Mouse (Mus musculus) activated CD4-positive, CD25-positive, alpha-beta regulatory T cell, adult 4 months (primary cell): ENCODE data around the gene Mcpt9. TPM values are rescaled to one million over a fixed set of nuclear protein-coding genes. Genes with fewer than 3 reads are reported as not detected.
"Not testable (repeated sequence)": the region's sequence is repeated elsewhere in the genome, so short reads cannot be mapped to it uniquely, and the experiment has no call there.

Experiments
- ATAC-seq: one replicate; pipeline ENCODE4 v1.8.0; 2017
- polyA plus RNA-seq, 2 experiments: library from polyadenylated mRNA; unstranded; fragments of 100-300 nt; shearing (Covaris generic); gene quantifications; one replicate each; pipeline ENCODE4 v1.2.1; 2017

Gene Mcpt9
- polyA plus RNA-seq: not detected

DNA sequence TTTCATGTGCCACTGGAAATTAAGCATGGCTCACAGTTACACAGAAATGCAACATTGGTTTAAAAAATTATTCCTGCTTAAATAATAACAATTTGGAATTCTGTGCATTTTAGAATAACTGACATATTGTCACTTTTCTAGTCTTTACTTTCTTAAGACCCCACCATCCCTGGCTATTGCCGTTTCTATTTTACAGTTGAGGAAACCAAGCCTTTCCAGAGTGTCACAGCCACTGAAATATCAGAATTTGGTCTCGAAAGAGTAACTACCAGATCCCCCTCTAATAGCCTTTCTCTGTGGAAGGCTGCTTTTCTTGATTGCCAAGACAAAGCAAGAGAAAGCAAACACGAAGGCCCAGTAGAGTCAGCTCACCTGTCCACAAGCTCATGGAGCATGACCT lies at the start of gene Mcpt9:
Gene Mcpt9 (minus strand): TSS at position 101 of the 400 bp plus-strand sequence.
- not testable (repeated sequence) for ATAC-seq

GRCm38 (mm10) chr14:56062213-56062612 lies 31.9 kb upstream of the Mcpt9 start, which contains the start of gene Mcpt4:
Gene Mcpt4, minus strand, starts transcription at chr14:56062313.
- ATAC-seq: not testable (repeated sequence)

DNA sequence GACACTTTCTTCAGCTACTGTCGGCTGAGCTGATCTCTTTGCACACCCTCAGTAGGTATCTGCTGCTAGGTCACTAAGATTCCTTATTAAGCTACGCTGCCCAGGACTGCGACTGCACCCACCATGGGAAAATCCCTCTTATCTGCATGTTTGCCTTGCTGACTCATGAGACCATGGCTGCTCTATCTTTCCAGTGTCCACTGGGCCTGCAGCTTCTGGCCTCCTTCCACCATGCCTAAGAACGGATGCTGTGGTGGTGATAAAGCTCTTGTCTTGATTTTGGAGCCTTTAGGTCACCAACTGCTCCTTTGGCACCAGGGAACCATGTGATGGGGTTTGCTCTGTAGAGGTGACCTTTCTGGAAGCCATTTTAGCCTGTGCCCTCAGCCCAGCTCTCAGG lies 27.4 kb upstream of the Mcpt9 start:
- no peak for ATAC-seq

DNA sequence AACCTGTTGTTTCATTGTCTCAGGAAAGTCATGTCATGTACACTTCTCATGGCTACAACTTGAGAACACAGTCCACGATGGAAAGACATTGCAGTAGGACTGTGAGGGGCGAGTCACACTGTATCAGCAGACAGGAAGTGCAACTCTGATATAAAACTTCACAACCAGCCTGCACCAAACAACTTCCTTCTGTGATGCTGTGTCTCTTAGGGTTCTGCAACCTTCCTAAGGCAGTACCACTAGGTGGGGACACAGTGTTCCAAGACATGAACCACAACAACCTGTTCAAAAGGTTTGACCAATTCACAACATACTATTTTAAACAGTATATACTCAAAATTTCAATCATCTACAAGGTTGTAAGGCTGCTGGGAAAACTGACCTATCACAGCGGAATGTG lies 25.1 kb upstream of the Mcpt9 start:
- no peak for ATAC-seq

DNA sequence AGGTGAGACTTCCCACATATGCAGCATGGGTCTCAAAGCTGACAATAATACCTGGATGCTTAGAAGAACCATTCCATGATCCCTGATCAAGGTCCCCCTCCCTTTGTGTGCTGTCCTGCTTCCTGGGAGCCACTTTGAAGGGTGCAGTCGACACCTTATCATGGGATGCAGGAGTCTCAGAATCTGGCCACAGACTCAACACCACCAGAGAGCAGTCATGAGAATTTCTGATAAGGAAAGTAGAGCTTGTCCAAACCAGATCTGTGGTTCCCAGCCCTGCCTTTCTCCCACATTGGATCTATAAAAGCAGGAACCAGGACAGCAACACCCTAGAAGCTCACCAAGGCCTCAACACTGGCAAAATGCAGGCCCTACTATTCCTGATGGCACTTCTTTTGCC lies 11.5 kb upstream of the Mcpt9 start, which contains the start of gene Mcpt2:
Gene Mcpt2 (plus strand): TSS at position 250 of the 400 bp plus-strand sequence.
- not testable (repeated sequence) for ATAC-seq

DNA sequence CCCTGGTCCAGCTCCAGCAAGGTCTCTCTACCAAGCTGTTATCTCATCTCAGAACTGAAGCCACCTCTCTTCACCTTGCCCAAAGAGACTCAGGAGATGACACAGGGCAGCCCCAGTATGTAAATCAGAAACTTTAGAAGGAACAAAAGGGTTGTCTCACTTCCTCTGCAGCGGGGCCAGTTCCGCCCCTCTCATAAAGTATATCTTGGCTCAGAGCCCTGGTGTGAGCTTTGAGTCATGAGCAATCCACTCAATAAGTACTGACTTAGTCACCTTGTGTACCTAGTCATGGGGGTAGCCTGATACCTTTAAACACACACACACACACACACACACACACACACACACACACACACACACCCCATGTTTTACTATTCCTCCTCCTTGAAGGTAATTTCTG lies 4.1 kb upstream of the Mcpt9 start:
- ATAC-seq: no peak

- ATAC-seq: not testable (repeated sequence)
Measured at GRCm38 (mm10) chr14:56021305-56021704, 9.0 kb downstream of the Mcpt9 start.

DNA sequence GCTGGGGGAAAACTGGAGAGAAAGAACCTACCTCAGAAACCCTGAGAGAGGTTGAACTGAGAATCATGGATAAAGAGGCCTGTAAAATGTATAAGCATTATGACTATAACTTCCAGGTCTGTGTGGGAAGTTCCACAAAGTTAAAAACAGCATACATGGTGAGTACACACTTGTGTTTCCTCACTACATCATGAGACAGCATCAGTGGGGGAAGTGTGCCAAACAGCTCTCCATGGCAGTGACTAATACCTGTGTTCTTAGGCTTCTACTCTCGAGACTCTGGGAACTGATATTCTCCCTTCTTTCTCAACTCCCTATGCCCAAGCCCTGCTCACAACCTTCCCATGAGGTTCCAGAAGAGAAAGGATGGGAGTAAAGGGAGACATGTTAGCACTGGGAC lies 10.8 kb downstream of the Mcpt9 start:
- no peak for ATAC-seq

GRCm38 (mm10) chr14:56017671-56018070 lies 12.6 kb downstream of the Mcpt9 start, which contains the start of gene Mcpt1:
Gene Mcpt1, plus strand, starts transcription at chr14:56017971.
- ATAC-seq: not testable (repeated sequence)

DNA sequence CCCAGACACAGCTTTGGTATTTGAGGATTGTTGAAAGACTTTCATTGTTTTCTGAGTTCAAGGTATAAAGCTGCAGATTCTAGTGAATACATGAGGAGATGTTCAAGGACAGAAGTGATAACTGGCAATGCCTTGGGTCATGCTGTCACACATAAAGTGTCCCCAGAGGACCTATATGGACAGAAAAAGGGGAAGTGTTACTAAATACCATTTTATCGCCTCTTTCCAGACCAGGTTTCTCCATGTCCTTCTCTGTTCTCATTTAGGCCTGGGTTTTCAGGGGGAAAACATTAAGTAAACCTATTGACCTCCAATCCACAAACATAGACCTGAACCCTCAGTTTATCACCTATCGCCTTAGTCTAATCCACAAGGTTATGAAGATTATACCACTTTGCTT lies 16.4 kb downstream of the Mcpt9 start:
- ATAC-seq: no peak

DNA sequence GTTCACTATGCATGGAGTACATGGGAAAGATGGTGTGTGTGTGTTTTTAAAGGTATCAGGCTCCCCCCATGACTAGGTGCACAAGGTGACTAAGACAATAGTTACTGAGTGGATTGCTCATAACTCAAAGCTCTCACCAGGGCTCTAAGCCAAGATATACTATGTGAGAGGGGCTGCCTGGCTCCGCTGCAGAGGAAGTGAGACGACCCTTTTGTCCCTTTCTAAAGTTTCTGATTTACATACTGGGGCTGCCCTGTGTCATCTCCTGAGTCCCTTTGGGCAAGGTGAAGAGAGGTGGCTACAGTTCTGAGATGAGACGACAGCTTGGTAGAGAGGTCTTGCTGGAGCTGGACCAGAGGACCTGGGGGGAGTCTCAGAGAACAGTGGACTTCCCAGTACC lies 17.1 kb downstream of the Mcpt9 start:
- no peak for ATAC-seq

DNA sequence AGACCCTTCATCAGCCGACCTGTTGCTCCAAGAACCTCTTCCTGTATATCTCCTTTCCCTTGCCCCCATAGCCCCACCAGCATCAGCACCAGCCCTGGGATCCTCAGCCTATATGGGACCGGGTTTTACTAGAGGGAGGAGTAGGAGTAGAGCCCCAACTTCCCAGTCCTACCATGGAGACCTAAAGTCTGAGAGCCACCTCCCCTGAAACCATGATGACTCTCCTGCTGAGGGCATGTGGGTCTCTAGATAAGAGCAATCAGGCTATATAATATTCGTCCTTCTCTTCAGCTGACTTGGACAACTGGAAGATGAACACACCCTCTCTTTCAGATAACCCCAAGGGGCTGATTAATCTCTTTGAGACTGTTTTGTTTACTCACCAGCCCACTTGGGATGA lies 42.8 kb downstream of the Mcpt9 start:
- not testable (repeated sequence) for ATAC-seq

Other genes with a start within 250 kb of the Mcpt9 start
- gene Adcy4, start 246.4 kb downstream of the Mcpt9 start, polyA plus RNA-seq: under 1 TPM in 1 of 2 experiments, not detected in 1; 0.08 TPM
- 10 to 100 TPM; 94.3 to 99.3 TPM for gene Ripk3, start 241.6 kb downstream of the Mcpt9 start, polyA plus RNA-seq
- not detected for gene Nfatc4, start 207.4 kb downstream of the Mcpt9 start, polyA plus RNA-seq
- under 1 TPM in 1 of 2 experiments, not detected in 1; 0.08 TPM for gene Nynrin, start 176.5 kb downstream of the Mcpt9 start, polyA plus RNA-seq
- gene Cbln3, start 146.1 kb downstream of the Mcpt9 start, polyA plus RNA-seq: under 1 TPM in 1 of 2 experiments, not detected in 1; 0.24 TPM
- gene Khnyn, start 145.5 kb downstream of the Mcpt9 start, polyA plus RNA-seq: 10 to 100 TPM in 1 of 2 experiments, 1 to 10 TPM in 1; 9.9 to 11.6 TPM
- gene Sdr39u1, start 130.2 kb downstream of the Mcpt9 start, polyA plus RNA-seq: 10 to 100 TPM; 66.2 to 86.2 TPM
- not detected for gene Cma1, start 85.8 kb downstream of the Mcpt9 start, polyA plus RNA-seq
- gene Cma2, start 79.5 kb downstream of the Mcpt9 start, polyA plus RNA-seq: not detected
- gene Mcpt1, start 12.5 kb downstream of the Mcpt9 start, polyA plus RNA-seq: not detected
- gene Mcpt2, start 11.5 kb upstream of the Mcpt9 start, polyA plus RNA-seq: not detected
- gene Mcpt4, start 31.8 kb upstream of the Mcpt9 start, polyA plus RNA-seq: not detected
- gene Mcpt8, start 54.8 kb upstream of the Mcpt9 start, polyA plus RNA-seq: not detected
- gene Ctsg, start 72.1 kb upstream of the Mcpt9 start, polyA plus RNA-seq: not detected
- gene Gzme, start 90.1 kb upstream of the Mcpt9 start, polyA plus RNA-seq: not detected
- not detected for gene Gzmd, start 102.1 kb upstream of the Mcpt9 start, polyA plus RNA-seq
- gene Gzmg, start 129.1 kb upstream of the Mcpt9 start, polyA plus RNA-seq: not detected
- not detected for gene Gzmn, start 144.1 kb upstream of the Mcpt9 start, polyA plus RNA-seq
- gene Gzmf, start 180.9 kb upstream of the Mcpt9 start, polyA plus RNA-seq: under 1 TPM in 1 of 2 experiments, not detected in 1; 0.96 TPM
- 10 to 100 TPM in 1 of 2 experiments, 1 to 10 TPM in 1; 6.0 to 10.5 TPM for gene Gzmc, start 204.2 kb upstream of the Mcpt9 start, polyA plus RNA-seq
- 100 to 1,000 TPM; 142 to 148 TPM for gene Gzmb, start 231.8 kb upstream of the Mcpt9 start, polyA plus RNA-seq